Mouse (Mus musculus) hindbrain, embryonic 15.5 days (tissue): ENCODE measurements at regions not wholly inside any gene's neighbourhood (a gene's known extent, or its start where the extent isn't known, plus 50 kb on each side); places are given as distances from the start of the nearest gene placed in this dataset.

Source experiments
- ATAC-seq: fragments of 200-750 bp; cut with Nextera tagmentation; 2 replicates; pipeline ENCODE4 v1.8.0; 2017; ENCODE audit warnings: low read depth, moderate number of reproducible peaks, moderate TSS enrichment; ENCODE audit not compliant: low FRiP score
- H3K27ac ChIP-seq: fragments of 300-500 bp; sonication (generic); replicated peaks from 2 replicates; pipeline ENCODE4 v1.5.1; 2015; ENCODE audit warnings: mild to moderate bottlenecking, inconsistent platforms
- H3K27me3 ChIP-seq: fragments of 300-500 bp; sonication (generic); 2 replicates; pipeline ENCODE4 v1.6.1; 2015; ENCODE audit warnings: control low read depth, inconsistent platforms
- H3K36me3 ChIP-seq: fragments of 300-500 bp; sonication (generic); 2 replicates; pipeline ENCODE4 v1.6.1; 2015; ENCODE audit warnings: control low read depth, inconsistent platforms
- H3K4me1 ChIP-seq: fragments of 300-500 bp; sonication (generic); replicated peaks from 2 replicates; pipeline ENCODE4 v1.6.1; 2015; ENCODE audit warnings: control low read depth, inconsistent platforms
- H3K4me2 ChIP-seq: fragments of 300-500 bp; sonication (generic); 2 replicates; pipeline ENCODE4 v1.6.1; 2015; ENCODE audit warnings: moderate library complexity, mild to moderate bottlenecking, inconsistent platforms
- H3K4me3 ChIP-seq: fragments of 300-500 bp; sonication (generic); 2 replicates; pipeline ENCODE4 v1.5.1; 2015; ENCODE audit warnings: mild to moderate bottlenecking, inconsistent platforms
- H3K9ac ChIP-seq: fragments of 300-500 bp; sonication (generic); 2 replicates; pipeline ENCODE4 v1.6.1; 2015; ENCODE audit warnings: inconsistent platforms
- H3K9me3 ChIP-seq: fragments of 300-500 bp; sonication (generic); 2 replicates; pipeline ENCODE4 v1.6.1; 2016; ENCODE audit warnings: control low read depth, inconsistent platforms
- WGBS: fragments of 180-500 bp; shearing (Covaris S2); methylation state at CpG from one replicate; pipeline ENCODE4 v1.1.7; 2015; 5-methylcytosine and 5-hydroxymethylcytosine counted together

DNA sequence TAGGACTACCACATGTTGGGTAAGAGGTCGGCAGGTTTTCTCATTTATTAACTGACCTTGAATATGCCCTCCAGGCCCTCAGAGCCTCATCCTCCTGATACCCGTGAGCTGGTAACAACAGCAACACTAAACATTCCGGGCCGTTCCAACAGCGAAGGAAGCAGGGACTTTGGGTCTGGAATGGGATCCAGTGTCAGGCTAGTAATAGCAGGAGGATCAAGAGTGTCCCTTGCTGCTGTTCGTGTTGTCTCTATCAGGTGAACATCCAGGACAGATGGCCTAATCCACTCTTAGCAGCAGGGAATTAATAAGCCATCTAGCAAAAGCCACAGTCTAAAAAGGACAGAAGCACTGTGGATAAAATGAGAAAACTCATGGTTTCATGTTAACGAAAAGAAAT, 106.7 kb downstream of the Cpeb2 start:
- H3K9me3 ChIP-seq, result no peaks in the 10 kb centered on the region
- no peak overlapping the region for H3K4me2 ChIP-seq
- ATAC-seq, result no peak
- H3K27me3 ChIP-seq, result no peaks in the 10 kb centered on the region
- no peak overlapping the region for H3K4me3 ChIP-seq
- no peaks in the 10 kb centered on the region for H3K36me3 ChIP-seq
- no peak overlapping the region for H3K9ac ChIP-seq
- peak overlapping the region; percentile 53; the same call in 1 of the 2 replicates for H3K27ac ChIP-seq
- 70% methylated on average over 7 of the region's 7 CpGs for WGBS
- no peaks in the 10 kb centered on the region for H3K4me1 ChIP-seq

GRCm38 (mm10) chr5:43341475-43341874, 108.5 kb downstream of the Cpeb2 start:
- 94% methylated on average over 2 of the region's 2 CpGs for WGBS
- no peaks in the 10 kb centered on the region for H3K9me3 ChIP-seq
- no peak for ATAC-seq
- H3K4me3 ChIP-seq, result no peak overlapping the region
- no peaks in the 10 kb centered on the region for H3K27me3 ChIP-seq
- no peak overlapping the region for H3K4me2 ChIP-seq
- H3K4me1 ChIP-seq, result no peaks in the 10 kb centered on the region
- H3K27ac ChIP-seq, result no peak overlapping the region
- no peak overlapping the region for H3K9ac ChIP-seq
- H3K36me3 ChIP-seq, result no peaks in the 10 kb centered on the region

DNA sequence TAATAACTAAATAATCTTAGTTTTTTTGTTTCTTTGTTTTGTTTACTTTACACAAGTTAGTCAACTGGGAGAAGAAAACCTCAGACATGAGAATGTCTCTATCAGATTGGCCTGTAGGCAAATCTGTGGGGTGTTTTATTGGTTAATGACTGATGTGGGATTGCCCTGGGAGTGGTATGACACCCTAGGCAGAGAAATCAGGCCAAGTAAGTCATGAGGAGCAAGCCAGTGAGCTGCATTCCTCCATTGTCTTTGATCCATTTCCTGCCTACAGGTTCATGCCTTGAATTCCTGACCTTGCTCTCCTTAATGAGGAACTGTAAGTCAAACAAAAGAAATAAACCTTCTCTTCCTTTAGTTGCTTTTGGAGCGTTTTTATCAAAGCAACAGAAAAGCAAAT, 111.5 kb downstream of the Cpeb2 start:
- no peaks in the 10 kb centered on the region for H3K27me3 ChIP-seq
- no peak overlapping the region for H3K27ac ChIP-seq
- H3K9me3 ChIP-seq, result no peaks in the 10 kb centered on the region
- no peak overlapping the region for H3K4me2 ChIP-seq
- no peak overlapping the region for H3K4me3 ChIP-seq
- 91% methylated on average over 1 of the region's 1 CpGs for WGBS
- no peaks in the 10 kb centered on the region for H3K36me3 ChIP-seq
- ATAC-seq, result no peak
- no peak overlapping the region for H3K9ac ChIP-seq
- H3K4me1 ChIP-seq, result no peaks in the 10 kb centered on the region

DNA sequence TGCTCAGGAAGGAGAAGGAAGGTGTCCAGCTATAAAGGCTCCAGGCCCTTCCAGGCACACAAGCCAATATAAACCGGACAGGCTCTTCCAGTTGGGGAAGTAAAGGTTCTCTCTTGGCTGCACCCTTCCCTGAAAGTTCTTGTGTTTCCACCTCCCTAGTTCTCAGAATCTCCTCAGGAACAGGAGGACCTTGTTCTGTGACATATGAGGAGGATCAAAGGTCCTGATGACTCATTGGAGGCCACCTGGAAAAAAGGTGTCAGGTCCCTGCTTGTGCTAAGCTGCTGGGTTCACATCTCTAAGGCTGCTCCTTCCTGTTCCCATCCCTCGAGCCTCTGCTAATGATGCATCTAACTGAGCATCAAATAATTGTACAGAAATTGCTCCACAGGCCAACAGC, 118.0 kb downstream of the Cpeb2 start:
- Histone ChIP-seq H3K9ac (no peak overlapping the region), H3K9me3 (no peaks in the 10 kb centered on the region), H3K27me3 (no peaks in the 10 kb centered on the region), H3K4me2 (no peak overlapping the region), H3K36me3 (no peaks in the 10 kb centered on the region), H3K4me3 (no peak overlapping the region), H3K4me1 (peaks cover 25% of the 10 kb centered on the region), H3K27ac (no peak overlapping the region)
- 91% methylated on average over 2 of the region's 2 CpGs for WGBS
- ATAC-seq, result no peak

- peak overlapping the region; percentile 27 for H3K27ac ChIP-seq
- no peaks in the 10 kb centered on the region for H3K36me3 ChIP-seq
- ATAC-seq, result peak; percentile 53
- no peaks in the 10 kb centered on the region for H3K9me3 ChIP-seq
- no peak overlapping the region for H3K9ac ChIP-seq
- no peak overlapping the region for H3K4me2 ChIP-seq
- H3K27me3 ChIP-seq, result no peaks in the 10 kb centered on the region
- 35% methylated on average over 23 of the region's 23 CpGs for WGBS
- H3K4me3 ChIP-seq, result no peak overlapping the region
- peaks cover 25% of the 10 kb centered on the region for H3K4me1 ChIP-seq
Observed at GRCm38 (mm10) chr5:43353021-43353990, 120.3 kb downstream of the Cpeb2 start.

GRCm38 (mm10) chr5:43354351-43354942, 121.5 kb downstream of the Cpeb2 start:
- H3K4me1 ChIP-seq, result peaks cover 25% of the 10 kb centered on the region
- peak overlapping the region; percentile 71 for H3K27ac ChIP-seq
- H3K27me3 ChIP-seq, result no peaks in the 10 kb centered on the region
- WGBS, result 48% methylated on average over 14 of the region's 14 CpGs
- ATAC-seq, result peak; percentile 9; the same call in 1 of the 2 replicates
- no peaks in the 10 kb centered on the region for H3K9me3 ChIP-seq
- H3K4me3 ChIP-seq, result peak overlapping the region; percentile 27
- H3K4me2 ChIP-seq, result peak overlapping the region; percentile 53
- no peak overlapping the region for H3K9ac ChIP-seq
- H3K36me3 ChIP-seq, result no peaks in the 10 kb centered on the region

DNA sequence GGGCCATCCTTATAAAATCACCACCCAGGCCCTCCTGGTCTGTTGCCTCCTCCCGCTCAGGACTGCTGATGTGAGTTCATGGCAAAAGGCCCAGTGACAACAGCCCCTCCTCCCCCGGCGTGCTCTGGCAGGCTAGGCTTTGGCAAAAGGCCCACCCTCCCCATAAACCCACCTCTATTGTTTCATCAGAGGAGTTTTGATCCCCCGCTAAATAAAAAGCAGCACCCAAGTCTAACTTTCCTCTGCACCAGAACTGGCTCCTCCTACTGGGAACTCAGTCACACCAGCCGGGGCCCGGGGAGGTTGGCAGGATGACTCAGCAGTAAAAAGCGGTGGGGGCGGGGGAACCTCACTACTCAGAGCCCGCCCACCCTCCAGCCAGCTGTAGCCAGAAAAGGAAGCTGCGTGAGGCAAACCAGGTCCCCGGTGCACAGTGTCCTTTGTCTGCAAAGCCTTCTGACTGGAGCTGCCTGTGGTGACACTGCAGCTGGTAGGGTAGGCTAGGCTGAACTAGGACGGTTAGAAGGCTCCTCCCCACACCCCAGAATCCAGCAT, 122.1 kb downstream of the Cpeb2 start:
- peak overlapping the region; percentile 71 for H3K27ac ChIP-seq
- no peaks in the 10 kb centered on the region for H3K27me3 ChIP-seq
- peak overlapping the region; percentile 19; the same call in 1 of the 2 replicates for H3K9ac ChIP-seq
- H3K9me3 ChIP-seq, result no peaks in the 10 kb centered on the region
- H3K4me2 ChIP-seq, result peak overlapping the region; percentile 53
- H3K4me3 ChIP-seq, result peak overlapping the region; percentile 27
- peaks cover 25% of the 10 kb centered on the region for H3K4me1 ChIP-seq
- no peaks in the 10 kb centered on the region for H3K36me3 ChIP-seq
- ATAC-seq, result peak; percentile 92
- under 1% methylated on average over 12 of the region's 12 CpGs for WGBS

DNA sequence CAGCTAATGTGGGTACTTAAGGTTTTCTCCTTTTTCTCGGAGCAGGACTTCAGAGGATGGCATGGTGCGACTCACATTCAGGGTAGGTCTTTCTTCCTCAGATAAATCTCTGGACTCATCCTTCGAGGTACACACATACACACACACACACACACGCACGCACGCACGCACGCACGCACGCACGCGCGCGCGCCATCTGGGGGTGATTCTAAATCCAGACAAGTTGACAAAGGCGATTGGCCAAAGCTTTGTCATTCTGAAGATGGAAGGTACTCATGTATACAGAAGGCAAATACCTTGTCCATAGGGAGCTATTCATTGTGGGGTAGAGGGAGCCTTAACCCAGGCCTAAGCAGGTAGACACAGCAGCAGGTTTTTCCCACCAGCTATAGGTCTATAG, 122.9 kb downstream of the Cpeb2 start:
- no peak for ATAC-seq
- H3K9me3 ChIP-seq, result no peaks in the 10 kb centered on the region
- H3K9ac ChIP-seq, result no peak overlapping the region
- H3K4me3 ChIP-seq, result no peak overlapping the region
- no peaks in the 10 kb centered on the region for H3K36me3 ChIP-seq
- H3K27ac ChIP-seq, result peak overlapping the region; percentile 71
- peaks cover 25% of the 10 kb centered on the region for H3K4me1 ChIP-seq
- 78% methylated on average over 16 of the region's 16 CpGs for WGBS
- peak overlapping the region; percentile 53; the same call in 1 of the 2 replicates for H3K4me2 ChIP-seq
- H3K27me3 ChIP-seq, result no peaks in the 10 kb centered on the region

- ATAC-seq, result no peak
- peaks cover 25% of the 10 kb centered on the region for H3K4me1 ChIP-seq
- H3K36me3 ChIP-seq, result no peaks in the 10 kb centered on the region
- no peak overlapping the region for H3K4me3 ChIP-seq
- H3K4me2 ChIP-seq, result no peak overlapping the region
- no peak overlapping the region for H3K27ac ChIP-seq
- WGBS, result 91% methylated on average over 5 of the region's 5 CpGs
- no peaks in the 10 kb centered on the region for H3K27me3 ChIP-seq
- H3K9me3 ChIP-seq, result no peaks in the 10 kb centered on the region
- no peak overlapping the region for H3K9ac ChIP-seq
Observed at GRCm38 (mm10) chr5:43357100-43357680, 124.2 kb downstream of the Cpeb2 start.

DNA sequence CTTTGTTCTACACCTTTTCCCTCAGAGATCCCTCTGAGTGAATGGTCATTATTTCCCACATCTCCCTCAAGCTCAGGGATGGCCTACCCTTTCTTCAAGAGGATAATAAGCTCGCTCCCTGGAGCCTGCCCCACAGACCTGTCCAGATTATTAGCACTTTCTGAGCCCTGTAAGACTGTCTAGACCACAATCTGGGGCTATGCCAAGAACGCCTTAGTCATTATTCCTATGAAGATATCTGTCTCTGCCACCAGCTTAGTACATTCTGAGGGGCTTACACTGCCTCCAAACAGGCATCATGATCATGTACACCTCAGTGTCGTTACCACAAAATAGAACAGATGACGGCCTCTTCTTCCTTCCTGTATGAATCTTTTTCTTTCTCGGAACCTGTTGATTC, 124.9 kb downstream of the Cpeb2 start:
- H3K36me3 ChIP-seq, result no peaks in the 10 kb centered on the region
- no peaks in the 10 kb centered on the region for H3K9me3 ChIP-seq
- no peak overlapping the region for H3K4me2 ChIP-seq
- WGBS, result 95% methylated on average over 5 of the region's 5 CpGs
- no peak overlapping the region for H3K4me3 ChIP-seq
- no peaks in the 10 kb centered on the region for H3K27me3 ChIP-seq
- ATAC-seq, result no peak
- H3K27ac ChIP-seq, result no peak overlapping the region
- peaks cover 24% of the 10 kb centered on the region for H3K4me1 ChIP-seq
- H3K9ac ChIP-seq, result no peak overlapping the region

GRCm38 (mm10) chr5:43358928-43359765, 126.2 kb downstream of the Cpeb2 start:
- 86% methylated on average over 7 of the region's 7 CpGs for WGBS
- Histone ChIP-seq H3K27me3 (no peaks in the 10 kb centered on the region), H3K4me3 (no peak overlapping the region), H3K36me3 (no peaks in the 10 kb centered on the region), H3K9ac (no peak overlapping the region), H3K9me3 (no peaks in the 10 kb centered on the region), H3K27ac (no peak overlapping the region), H3K4me1 (peaks cover 16% of the 10 kb centered on the region), H3K4me2 (no peak overlapping the region)
- ATAC-seq, result no peak
